Mouse (Mus musculus): ENCODE measurements around the gene Fam209. TPM values are rescaled to one million over a fixed set of nuclear protein-coding genes. Genes with fewer than 3 reads are reported as not detected.

The Fam209 gene
- polyA plus RNA-seq, 1 experiment from 2014 or later: not detected

DNA sequence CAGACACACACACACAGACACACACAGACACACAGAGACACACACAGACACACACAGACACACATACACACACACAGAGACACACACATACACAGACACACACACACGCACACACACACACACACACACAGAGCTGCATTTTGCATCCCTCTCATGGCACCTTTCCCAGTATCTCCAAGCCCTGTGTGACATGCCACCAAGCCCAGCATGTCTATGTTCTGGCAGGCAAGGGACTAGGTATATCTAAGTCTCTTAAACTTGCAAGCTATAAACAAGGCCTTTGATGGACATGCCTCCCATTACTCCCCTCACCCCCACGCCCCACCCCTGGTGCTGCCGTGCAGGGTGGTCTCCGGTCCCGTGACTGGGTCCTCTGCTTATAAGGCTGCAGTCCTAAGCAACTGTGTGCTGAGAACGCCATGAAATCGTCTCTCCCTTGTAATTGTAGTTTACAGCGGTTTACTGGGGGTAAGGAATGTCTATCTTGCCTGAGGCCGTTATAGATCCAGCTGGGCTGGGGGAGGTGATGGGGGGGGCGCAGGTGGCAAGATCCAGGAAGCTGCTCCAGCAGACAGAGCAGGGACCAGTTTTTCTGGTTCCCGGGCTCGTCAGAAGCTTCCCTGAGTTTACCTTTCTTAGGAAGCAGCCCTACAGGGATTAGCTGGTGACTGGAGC is 12.5 kb downstream of the Fam209 start:
- ATAC-seq (ENCODE audit: low FRiP score, low TSS enrichment): peak; percentile 32; the same call in 1 of the 2 replicates
- Histone ChIP-seq H3K9ac (ENCODE audit: low read depth, low read length) (no peak overlapping the region), H3K27me3 (ENCODE audit: control insufficient read depth, insufficient read depth, low read length) (no peaks in the 10 kb centered on the region), H3K27ac (ENCODE audit: low read depth, low read length) (no peak overlapping the region), H3K4me3 (ENCODE audit: low read length) (no peak overlapping the region), H3K4me1 (ENCODE audit: control insufficient read depth, insufficient read depth, low read length) (peaks cover 3% of the 10 kb centered on the region; the same call in 1 of the 2 replicates), H3K36me3 (ENCODE audit: control insufficient read depth, insufficient read depth, low read length) (no peaks in the 10 kb centered on the region), H3K9me3 (ENCODE audit: control insufficient read depth, low read length) (no peaks in the 10 kb centered on the region), H3K4me2 (replicated peaks; ENCODE audit: low read depth, low read length) (no peak overlapping the region)
- 19% methylated on average over 12 of the region's 12 CpGs for whole genome bisulfite sequencing

DNA sequence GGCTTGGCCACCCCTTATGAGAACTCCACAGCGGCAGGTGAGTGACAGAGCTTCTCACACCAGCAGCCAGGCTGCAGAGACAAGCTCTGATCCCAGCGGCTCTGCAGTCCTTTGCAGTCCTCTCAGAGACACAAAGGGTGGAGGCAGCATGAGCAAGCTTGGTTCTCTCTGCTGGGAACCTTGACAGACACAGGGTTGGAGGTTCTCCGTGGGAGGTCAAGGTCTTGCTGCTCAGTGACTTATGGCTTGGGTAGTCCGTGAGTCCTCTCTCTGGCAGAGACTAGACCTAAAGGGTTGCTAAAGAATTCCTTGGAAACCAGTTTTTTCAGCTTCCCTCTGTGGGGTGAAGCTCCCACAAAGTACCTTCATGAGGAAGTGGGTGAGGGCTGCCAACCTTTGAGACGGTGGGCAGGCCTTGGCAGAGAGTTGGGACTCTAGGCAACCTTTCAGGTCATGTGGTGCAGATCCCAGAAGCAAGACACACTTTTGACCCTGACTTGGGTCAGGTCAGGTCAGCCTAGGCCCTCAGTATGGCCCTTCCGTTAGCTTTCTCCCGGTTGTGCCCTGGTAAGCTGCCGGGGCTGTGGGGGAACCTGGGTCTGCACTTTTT is 24.5 kb downstream of the Fam209 start:
- 72% methylated on average over 8 of the region's 8 CpGs for WGBS
- no peak for ATAC-seq (ENCODE audit: low FRiP score, low TSS enrichment)
- no peaks in the 10 kb centered on the region for H3K9me3 ChIP-seq (ENCODE audit: control insufficient read depth, low read length)
- H3K4me1 ChIP-seq (ENCODE audit: control insufficient read depth, insufficient read depth, low read length): no peaks in the 10 kb centered on the region
- H3K36me3 ChIP-seq (ENCODE audit: control insufficient read depth, insufficient read depth, low read length): no peaks in the 10 kb centered on the region
- H3K27ac ChIP-seq (ENCODE audit: low read depth, low read length): no peak overlapping the region
- H3K4me2 ChIP-seq (replicated peaks; ENCODE audit: low read depth, low read length): no peak overlapping the region
- no peak overlapping the region for H3K9ac ChIP-seq (ENCODE audit: low read depth, low read length)
- no peak overlapping the region for H3K4me3 ChIP-seq (ENCODE audit: low read length)
- H3K27me3 ChIP-seq (ENCODE audit: control insufficient read depth, insufficient read depth, low read length): no peaks in the 10 kb centered on the region

DNA sequence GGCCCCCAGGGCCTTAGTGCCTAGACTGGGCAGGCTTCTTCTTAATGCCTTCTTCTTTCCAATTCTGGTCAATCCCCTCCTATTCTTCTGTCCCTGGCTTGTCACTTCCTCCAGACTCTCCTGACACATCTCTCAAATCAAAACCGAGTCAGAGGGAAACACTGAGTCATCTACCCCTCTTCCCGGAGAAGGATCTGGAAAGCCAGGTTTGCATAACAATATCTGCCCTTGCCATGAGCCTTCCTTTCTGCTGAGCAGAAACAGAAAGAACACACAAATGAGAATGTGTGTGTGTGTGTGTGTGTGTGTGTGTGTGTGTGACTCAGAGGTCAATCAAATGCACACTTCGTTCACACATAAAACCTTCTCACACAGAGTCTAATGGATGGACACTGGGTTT is 26.5 kb downstream of the Fam209 start:
- ATAC-seq (ENCODE audit: low FRiP score, low TSS enrichment): no peak
- H3K27me3 ChIP-seq (ENCODE audit: control insufficient read depth, insufficient read depth, low read length): no peaks in the 10 kb centered on the region
- H3K4me2 ChIP-seq (replicated peaks; ENCODE audit: low read depth, low read length): no peak overlapping the region
- H3K36me3 ChIP-seq (ENCODE audit: control insufficient read depth, insufficient read depth, low read length): no peaks in the 10 kb centered on the region
- H3K27ac ChIP-seq (ENCODE audit: low read depth, low read length): no peak overlapping the region
- no peak overlapping the region for H3K4me3 ChIP-seq (ENCODE audit: low read length)
- 56% methylated on average over 3 of the region's 3 CpGs for WGBS
- no peak overlapping the region for H3K9ac ChIP-seq (ENCODE audit: low read depth, low read length)
- H3K4me1 ChIP-seq (ENCODE audit: control insufficient read depth, insufficient read depth, low read length): no peaks in the 10 kb centered on the region
- no peaks in the 10 kb centered on the region for H3K9me3 ChIP-seq (ENCODE audit: control insufficient read depth, low read length)

DNA sequence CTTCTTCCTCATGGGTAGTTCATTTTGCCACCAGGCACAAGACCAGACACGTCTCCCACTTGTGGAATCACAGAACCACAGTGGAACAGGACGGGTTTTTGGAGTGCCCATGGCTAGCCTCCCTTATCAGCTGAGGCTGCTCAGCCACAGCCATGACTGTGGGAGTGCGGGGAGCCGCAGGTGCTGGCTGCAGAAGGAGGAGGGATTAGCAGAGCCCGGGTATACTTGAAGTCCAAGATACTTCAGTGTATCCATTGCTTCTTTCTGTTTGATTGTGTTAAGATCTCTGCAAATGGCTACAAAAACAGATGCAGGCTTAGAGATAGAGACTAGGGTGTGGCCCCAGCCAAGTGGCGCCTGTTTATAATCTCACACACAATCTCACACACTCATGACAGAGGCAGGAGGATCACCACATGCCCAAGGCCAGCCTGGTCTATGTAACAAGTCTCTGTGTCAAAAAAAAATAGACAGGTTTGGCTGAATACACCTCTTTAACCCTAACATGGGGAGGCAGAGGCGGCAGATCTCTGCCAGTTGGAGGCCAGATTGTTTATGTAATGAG is 28.5 kb downstream of the Fam209 start:
- H3K36me3 ChIP-seq (ENCODE audit: control insufficient read depth, insufficient read depth, low read length): no peaks in the 10 kb centered on the region
- no peaks in the 10 kb centered on the region for H3K4me1 ChIP-seq (ENCODE audit: control insufficient read depth, insufficient read depth, low read length)
- H3K4me3 ChIP-seq (ENCODE audit: low read length): no peak overlapping the region
- no peak overlapping the region for H3K4me2 ChIP-seq (replicated peaks; ENCODE audit: low read depth, low read length)
- no peak overlapping the region for H3K27ac ChIP-seq (ENCODE audit: low read depth, low read length)
- 52% methylated on average over 7 of the region's 7 CpGs for WGBS
- no peaks in the 10 kb centered on the region for H3K27me3 ChIP-seq (ENCODE audit: control insufficient read depth, insufficient read depth, low read length)
- H3K9ac ChIP-seq (ENCODE audit: low read depth, low read length): no peak overlapping the region
- ATAC-seq (ENCODE audit: low FRiP score, low TSS enrichment): no peak
- H3K9me3 ChIP-seq (ENCODE audit: control insufficient read depth, low read length): no peaks in the 10 kb centered on the region

DNA sequence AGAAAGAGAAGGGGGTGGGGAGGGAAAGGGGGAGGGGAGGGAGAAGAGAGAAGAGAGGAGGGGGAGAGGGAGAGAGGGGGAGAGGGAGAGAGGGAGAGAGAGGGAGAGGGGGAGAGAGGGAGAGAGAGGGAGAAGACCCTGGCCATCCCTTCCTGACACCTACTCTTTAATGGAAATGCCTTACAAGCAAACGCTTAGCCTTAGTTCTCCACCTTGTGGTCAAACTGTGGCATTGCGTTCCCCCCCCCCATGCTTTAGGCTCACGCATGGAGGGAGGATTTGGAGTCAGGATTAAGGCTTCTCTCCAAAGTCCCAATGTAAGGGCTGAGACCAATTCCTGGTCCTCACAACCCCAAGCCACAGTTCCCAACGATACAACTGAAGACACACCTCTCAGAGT is 29.0 kb downstream of the Fam209 start:
- Histone ChIP-seq H3K4me2 (replicated peaks; ENCODE audit: low read depth, low read length) (no peak overlapping the region), H3K4me1 (ENCODE audit: control insufficient read depth, insufficient read depth, low read length) (no peaks in the 10 kb centered on the region), H3K36me3 (ENCODE audit: control insufficient read depth, insufficient read depth, low read length) (no peaks in the 10 kb centered on the region), H3K27me3 (ENCODE audit: control insufficient read depth, insufficient read depth, low read length) (no peaks in the 10 kb centered on the region), H3K4me3 (ENCODE audit: low read length) (no peak overlapping the region), H3K9me3 (ENCODE audit: control insufficient read depth, low read length) (no peaks in the 10 kb centered on the region), H3K27ac (ENCODE audit: low read depth, low read length) (no peak overlapping the region), H3K9ac (ENCODE audit: low read depth, low read length) (no peak overlapping the region)
- 4% methylated on average over 4 of the region's 4 CpGs for WGBS
- 0 out of 2 replicates have a peak, but pooled peaks have one; percentile 55 for ATAC-seq (ENCODE audit: low FRiP score, low TSS enrichment)

DNA sequence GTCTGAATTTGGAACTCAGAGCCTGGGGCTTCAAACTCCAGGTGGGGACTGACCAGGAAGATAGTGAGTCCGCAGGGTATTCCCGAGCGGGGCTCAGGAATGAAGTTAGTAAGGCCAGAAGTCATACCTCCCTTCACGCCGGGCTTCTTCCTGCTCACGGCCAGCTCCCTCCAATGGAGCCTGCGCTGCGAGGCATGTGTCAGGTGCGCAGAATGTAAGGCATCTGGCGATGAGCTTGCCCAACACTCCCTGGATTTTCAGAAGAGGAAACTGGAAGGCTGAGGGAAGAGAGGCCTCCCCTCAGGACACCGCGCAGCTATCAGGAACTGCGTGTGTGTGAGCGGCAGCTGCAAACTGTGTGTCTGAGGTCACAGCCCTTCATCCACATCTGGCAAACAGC is 29.8 kb downstream of the Fam209 start:
- Histone ChIP-seq H3K4me1 (ENCODE audit: control insufficient read depth, insufficient read depth, low read length) (no peaks in the 10 kb centered on the region), H3K27ac (ENCODE audit: low read depth, low read length) (no peak overlapping the region), H3K36me3 (ENCODE audit: control insufficient read depth, insufficient read depth, low read length) (no peaks in the 10 kb centered on the region), H3K4me2 (replicated peaks; ENCODE audit: low read depth, low read length) (no peak overlapping the region), H3K9me3 (ENCODE audit: control insufficient read depth, low read length) (no peaks in the 10 kb centered on the region), H3K4me3 (ENCODE audit: low read length) (no peak overlapping the region), H3K27me3 (ENCODE audit: control insufficient read depth, insufficient read depth, low read length) (no peaks in the 10 kb centered on the region), H3K9ac (ENCODE audit: low read depth, low read length) (no peak overlapping the region)
- 64% methylated on average over 14 of the region's 14 CpGs for WGBS
- no peak for ATAC-seq (ENCODE audit: low FRiP score, low TSS enrichment)

DNA sequence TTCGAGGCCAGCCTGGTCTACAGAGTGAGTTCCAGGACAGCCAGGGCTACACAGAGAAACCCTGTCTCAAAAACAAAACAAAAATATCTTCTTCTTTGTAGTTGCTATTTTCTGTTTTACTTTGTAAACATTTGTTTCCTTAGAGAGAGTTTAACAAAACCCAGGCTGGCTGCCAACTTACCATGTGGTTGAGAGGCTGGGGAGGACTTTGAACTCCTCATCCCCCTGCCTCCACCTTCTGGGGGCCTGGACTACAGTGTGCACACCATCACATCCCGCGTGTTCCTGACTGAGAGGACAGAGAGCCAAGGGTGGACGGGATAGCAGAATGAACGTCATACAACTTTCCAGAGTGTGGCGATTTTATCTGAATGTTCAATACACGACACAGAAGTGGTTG is 33.8 kb downstream of the Fam209 start:
- H3K36me3 ChIP-seq (ENCODE audit: control insufficient read depth, insufficient read depth, low read length): no peaks in the 10 kb centered on the region
- WGBS: 90% methylated on average over 7 of the region's 7 CpGs
- H3K4me3 ChIP-seq (ENCODE audit: low read length): no peak overlapping the region
- H3K27me3 ChIP-seq (ENCODE audit: control insufficient read depth, insufficient read depth, low read length): no peaks in the 10 kb centered on the region
- H3K27ac ChIP-seq (ENCODE audit: low read depth, low read length): no peak overlapping the region
- H3K9ac ChIP-seq (ENCODE audit: low read depth, low read length): no peak overlapping the region
- H3K9me3 ChIP-seq (ENCODE audit: control insufficient read depth, low read length): no peaks in the 10 kb centered on the region
- H3K4me1 ChIP-seq (ENCODE audit: control insufficient read depth, insufficient read depth, low read length): no peaks in the 10 kb centered on the region
- H3K4me2 ChIP-seq (replicated peaks; ENCODE audit: low read depth, low read length): no peak overlapping the region
- no peak for ATAC-seq (ENCODE audit: low FRiP score, low TSS enrichment)

DNA sequence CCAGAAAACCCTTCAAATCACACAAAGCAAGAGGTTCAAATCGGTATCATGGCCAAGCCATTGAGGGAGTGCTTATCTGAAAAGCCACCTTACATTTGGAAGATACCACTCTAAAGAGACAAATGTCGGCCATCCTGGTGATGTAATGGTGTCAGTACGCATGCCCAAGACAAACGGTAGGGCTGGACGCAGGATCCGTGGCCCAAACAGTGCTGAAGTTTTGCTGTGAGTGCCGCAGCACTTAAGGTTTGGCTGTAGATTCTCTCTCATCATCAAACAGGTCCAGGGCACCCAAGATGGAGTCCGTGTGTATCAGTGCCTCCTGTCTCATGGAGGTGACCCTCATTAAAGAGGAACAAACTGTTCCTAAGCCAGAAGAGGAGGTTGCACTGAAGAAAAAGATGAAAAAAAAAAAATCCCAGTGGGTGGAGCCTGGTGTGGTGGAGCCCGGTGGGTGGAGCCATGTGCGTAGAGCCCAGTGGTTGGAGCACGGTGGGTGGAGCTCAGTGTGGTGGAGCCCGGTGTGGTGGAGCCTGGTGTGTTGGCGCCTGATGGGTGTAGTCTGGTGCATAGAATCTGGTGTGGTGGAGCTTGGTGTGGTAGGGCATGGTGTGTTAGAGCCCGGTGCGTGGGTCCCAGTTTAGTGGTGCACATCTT is 37.9 kb downstream of the Fam209 start:
- no peak overlapping the region for H3K4me2 ChIP-seq (replicated peaks; ENCODE audit: low read depth, low read length)
- H3K9ac ChIP-seq (ENCODE audit: low read depth, low read length): no peak overlapping the region
- H3K9me3 ChIP-seq (ENCODE audit: control insufficient read depth, low read length): no peaks in the 10 kb centered on the region
- no peaks in the 10 kb centered on the region for H3K4me1 ChIP-seq (ENCODE audit: control insufficient read depth, insufficient read depth, low read length)
- H3K27ac ChIP-seq (ENCODE audit: low read depth, low read length): no peak overlapping the region
- no peaks in the 10 kb centered on the region for H3K36me3 ChIP-seq (ENCODE audit: control insufficient read depth, insufficient read depth, low read length)
- H3K4me3 ChIP-seq (ENCODE audit: low read length): no peak overlapping the region
- no peak for ATAC-seq (ENCODE audit: low FRiP score, low TSS enrichment)
- H3K27me3 ChIP-seq (ENCODE audit: control insufficient read depth, insufficient read depth, low read length): no peaks in the 10 kb centered on the region
- 90% methylated on average over 15 of the region's 15 CpGs for WGBS

DNA sequence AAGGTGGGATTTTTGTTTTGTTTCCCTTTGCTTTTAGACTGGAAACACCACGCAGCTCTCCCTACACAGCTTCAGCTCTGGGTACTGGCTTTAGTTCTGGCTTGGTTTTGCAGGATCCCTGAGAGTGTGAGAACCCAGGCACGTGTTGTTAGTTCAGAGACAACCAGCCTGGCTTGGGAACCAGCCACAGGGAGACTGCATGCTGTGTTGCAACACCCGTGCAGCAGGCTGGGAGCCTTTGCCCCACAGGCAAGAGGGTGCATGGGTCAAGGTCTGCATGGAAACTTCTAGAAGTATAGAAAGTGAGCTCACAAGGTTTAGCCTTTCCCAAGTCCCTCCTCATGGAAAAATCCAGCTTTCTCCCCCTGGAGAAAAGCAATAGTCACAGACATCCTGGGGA is 38.6 kb downstream of the Fam209 start:
- no peaks in the 10 kb centered on the region for H3K4me1 ChIP-seq (ENCODE audit: control insufficient read depth, insufficient read depth, low read length)
- no peak overlapping the region for H3K4me2 ChIP-seq (replicated peaks; ENCODE audit: low read depth, low read length)
- 71% methylated on average over 3 of the region's 3 CpGs for WGBS
- no peak overlapping the region for H3K27ac ChIP-seq (ENCODE audit: low read depth, low read length)
- H3K4me3 ChIP-seq (ENCODE audit: low read length): no peak overlapping the region
- no peaks in the 10 kb centered on the region for H3K36me3 ChIP-seq (ENCODE audit: control insufficient read depth, insufficient read depth, low read length)
- H3K9ac ChIP-seq (ENCODE audit: low read depth, low read length): no peak overlapping the region
- ATAC-seq (ENCODE audit: low FRiP score, low TSS enrichment): no peak
- H3K9me3 ChIP-seq (ENCODE audit: control insufficient read depth, low read length): no peaks in the 10 kb centered on the region
- no peaks in the 10 kb centered on the region for H3K27me3 ChIP-seq (ENCODE audit: control insufficient read depth, insufficient read depth, low read length)

Measured in kidney, embryonic 14.5 days (tissue).